In genomic region chr1:36069291-36069771, GRCm38 (mm10) we compare ENCODE assay signal across 8 mouse cellular contexts. TPM values are rescaled to one million over a fixed set of nuclear protein-coding genes. Genes with fewer than 3 reads are reported as not detected.
DNase-seq lines count a peak whose midpoint lies in the region; ATAC-seq lines count a peak whose summit lies in the region.

No protein-coding gene starts in this region.

- H3K4me2 ChIP-seq in limb, embryonic 12.5 days: peak overlapping the region; percentile 97
- peak overlapping the region; percentile 98 for H3K4me2 ChIP-seq in midbrain, embryonic 16.5 days (ENCODE audit: low read length)

- no peak for ATAC-seq in limb, embryonic 12.5 days (ENCODE audit: insufficient number of reproducible peaks, insufficient read depth, low FRiP score, low TSS enrichment, low read depth)
- ATAC-seq in midbrain, embryonic 16.5 days: no peak

- DNase-seq in lung, adult 18-20 months: peak; percentile 59 to 64
- no peak for DNase-seq in lung, postnatal 14 days
- peak; percentile 79 for DNase-seq in cerebellum, adult 9-11 months
- no peak for DNase-seq in hindbrain, embryonic 10.5 days (ENCODE audit: low spot score)
- DNase-seq in left cerebral cortex, postnatal 14 days (ENCODE audit: low spot score in 2 of 2): no peak
- no peak for DNase-seq in layer of hippocampus, postnatal 14 days (ENCODE audit: low spot score in 2 of 2)

- peak overlapping the region; percentile 91 for H3K27ac ChIP-seq in hindbrain, embryonic 10.5 days
- H3K27ac ChIP-seq in limb, embryonic 12.5 days: no peak overlapping the region
- H3K27ac ChIP-seq in midbrain, embryonic 16.5 days (ENCODE audit: low read length): peak overlapping the region; percentile 87

- peaks cover 35% of the 10 kb centered on the region for H3K36me3 ChIP-seq in hindbrain, embryonic 10.5 days
- peaks cover 7% of the 10 kb centered on the region; the same call in 1 of the 2 replicates for H3K36me3 ChIP-seq in limb, embryonic 12.5 days
- no peaks in the 10 kb centered on the region for H3K36me3 ChIP-seq in midbrain, embryonic 16.5 days (ENCODE audit: control insufficient read depth, insufficient read depth, low read length)

- H3K27me3 ChIP-seq in hindbrain, embryonic 10.5 days (ENCODE audit: insufficient read depth, poor library complexity, severe bottlenecking): peaks cover 18% of the 10 kb centered on the region
- peaks cover 21% of the 10 kb centered on the region for H3K27me3 ChIP-seq in limb, embryonic 12.5 days
- H3K27me3 ChIP-seq in midbrain, embryonic 16.5 days (ENCODE audit: control insufficient read depth, insufficient read depth, low read depth, low read length): no peaks in the 10 kb centered on the region

- peak overlapping the region; percentile 78 for H3K9ac ChIP-seq in limb, embryonic 12.5 days (replicated peaks)
- H3K9ac ChIP-seq in midbrain, embryonic 16.5 days (ENCODE audit: low read depth, low read length): peak overlapping the region; percentile 93

- H3K4me1 ChIP-seq in hindbrain, embryonic 10.5 days (replicated peaks): peaks cover 86% of the 10 kb centered on the region
- peaks cover 65% of the 10 kb centered on the region for H3K4me1 ChIP-seq in limb, embryonic 12.5 days (replicated peaks)
- peaks cover 59% of the 10 kb centered on the region for H3K4me1 ChIP-seq in midbrain, embryonic 16.5 days (ENCODE audit: control insufficient read depth, insufficient read depth, low read length)

- H3K9me3 ChIP-seq in hindbrain, embryonic 10.5 days: no peaks in the 10 kb centered on the region
- no peaks in the 10 kb centered on the region for H3K9me3 ChIP-seq in limb, embryonic 12.5 days
- no peaks in the 10 kb centered on the region for H3K9me3 ChIP-seq in midbrain, embryonic 16.5 days (replicated peaks; ENCODE audit: control insufficient read depth, low read length, poor library complexity, severe bottlenecking)

- H3K4me3 ChIP-seq in hindbrain, embryonic 10.5 days: peak overlapping the region; percentile 61
- peak overlapping the region; percentile 73 for H3K4me3 ChIP-seq in limb, embryonic 12.5 days (replicated peaks)
- peak overlapping the region; percentile 90 for H3K4me3 ChIP-seq in midbrain, embryonic 16.5 days (ENCODE audit: low read depth, low read length)

- 3% methylated on average over 13 of the region's 13 CpGs for WGBS in hindbrain, embryonic 10.5 days
- 3% methylated on average over 13 of the region's 13 CpGs for WGBS in limb, embryonic 12.5 days
- WGBS in midbrain, embryonic 16.5 days: under 1% methylated on average over 13 of the region's 13 CpGs

- intact Hi-C loops in left cerebral cortex, postnatal 14 days (cut with DNase I): loop anchor here (5.0 to 10.0 kb wide), 3 partner anchors 195 to 1177 kb away; no protein-coding TSS in a partner anchor

RNA-seq across cellular contexts. Expression of gene Hs6st1, which starts 1.1 kb away (rescaled TPM):
- polyA plus RNA-seq in hindbrain, embryonic 10.5 days (2016; fragmentation: Nextera tagmentation; extraction: Ambion mirVana): 5.2 and 6.2 TPM in 2 replicates
- polyA plus RNA-seq in limb, embryonic 12.5 days (2016; fragmentation: Nextera tagmentation; extraction: Ambion mirVana): 4.9 and 12.0 TPM in 2 replicates
- 9.4 and 10.8 TPM in 2 replicates for polyA plus RNA-seq in midbrain, embryonic 16.5 days (2015; fragmentation: Nextera tagmentation; extraction: Ambion mirVana)
- total RNA-seq in left cerebral cortex, postnatal 14 days (2021): 10 to 100 TPM; 73.1 to 77.7 TPM
- total RNA-seq in layer of hippocampus, postnatal 14 days (2021): 10 to 100 TPM; 44.3 to 49.6 TPM

Comparison
In these comparisons a context has a peak if more than half of its experiments do, and no peak if none do; other contexts are left out.
1. DNase-seq: peak in lung, adult 18-20 months (2 of 2) and cerebellum, adult 9-11 months (single experiment); none in lung, postnatal 14 days (single experiment), hindbrain, embryonic 10.5 days (single experiment), left cerebral cortex, postnatal 14 days (0 of 2) and layer of hippocampus, postnatal 14 days (0 of 2).
2. Peak in every context shown above with its lines, with median percentiles within 50 percentile points of each other: H3K4me3 ChIP-seq.